Mouse (Mus musculus) layer of hippocampus, postnatal 14 days (tissue): ENCODE data around the gene Txndc16. TPM values are rescaled to one million over a fixed set of nuclear protein-coding genes. Genes with fewer than 3 reads are reported as not detected.

ENCODE experiments used
- DNase-seq, 2 experiments: peaks; one replicate each; pipeline ENCODE4 v3.0.0; 2021 to 2022; ENCODE audit warnings: low spot score in 2 of 2, mixed read lengths in 1 of 2
- total RNA-seq, 2 experiments: library from RNA; stranded (reverse); gene quantifications; 2 replicates each; pipeline ENCODE4 v1.2.3; 2021

Txndc16 gene
- total RNA-seq, 2 experiments from 2014 or later, result 67.3 to 68.1 TPM

DNA sequence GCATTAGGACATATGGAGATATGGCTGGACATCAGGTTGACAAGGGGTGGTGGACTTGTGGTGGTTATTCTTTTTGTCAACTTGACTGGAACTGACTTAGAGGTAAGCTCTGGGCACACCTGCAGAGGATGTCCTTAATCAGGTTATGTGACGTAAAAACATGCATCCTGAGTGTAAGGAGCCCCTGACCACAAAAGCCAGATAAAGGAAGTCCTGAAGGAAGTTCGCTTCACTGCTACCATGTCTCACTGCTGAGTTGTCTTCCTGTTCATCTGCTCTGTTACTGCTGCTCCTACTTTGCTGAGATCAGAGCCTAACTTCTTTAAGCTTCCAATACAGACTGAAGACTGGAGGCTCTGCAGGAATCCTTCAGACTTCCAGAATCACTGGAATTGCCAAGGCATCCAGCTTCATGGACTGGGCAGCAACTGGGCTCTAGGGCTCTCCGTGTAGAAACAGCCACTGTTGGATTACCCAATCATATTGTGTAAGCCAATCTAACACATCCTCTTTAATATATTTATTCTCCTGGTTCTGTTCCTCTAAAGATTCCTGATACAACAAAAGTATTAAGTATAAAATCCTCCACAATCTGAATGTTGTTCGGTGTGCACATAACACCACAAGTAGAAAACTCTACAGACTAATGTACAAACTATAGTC lies 64.5 kb downstream of the Txndc16 start:
- DNase-seq, result no peak

DNA sequence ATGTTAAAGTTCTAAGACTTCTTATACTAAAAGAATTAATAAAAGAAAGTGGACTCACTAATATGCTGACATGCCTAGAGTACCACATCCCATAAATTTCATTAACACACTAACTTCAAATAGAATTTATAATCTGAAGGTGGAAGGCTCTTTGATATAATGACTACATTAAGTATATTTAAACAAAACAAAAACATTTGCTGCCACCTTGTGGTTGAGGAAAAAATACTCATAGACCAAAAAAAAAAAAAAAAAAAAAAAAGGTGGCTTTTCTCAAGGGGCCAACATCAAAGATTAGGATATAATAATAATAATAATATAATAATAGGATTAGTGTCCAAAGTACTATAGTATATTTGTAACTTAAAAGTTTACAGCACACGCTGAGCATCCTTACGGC lies 66.9 kb downstream of the Txndc16 start:
- no peak for DNase-seq

GRCm38 (mm10) chr14:45142511-45142910 lies 77.6 kb downstream of the Txndc16 start:
- DNase-seq, result peak; percentile 22 to 71

GRCm38 (mm10) chr14:45140344-45141080 lies 79.6 kb downstream of the Txndc16 start:
- DNase-seq, result peak in 1 of 2 experiments; percentile 31

DNA sequence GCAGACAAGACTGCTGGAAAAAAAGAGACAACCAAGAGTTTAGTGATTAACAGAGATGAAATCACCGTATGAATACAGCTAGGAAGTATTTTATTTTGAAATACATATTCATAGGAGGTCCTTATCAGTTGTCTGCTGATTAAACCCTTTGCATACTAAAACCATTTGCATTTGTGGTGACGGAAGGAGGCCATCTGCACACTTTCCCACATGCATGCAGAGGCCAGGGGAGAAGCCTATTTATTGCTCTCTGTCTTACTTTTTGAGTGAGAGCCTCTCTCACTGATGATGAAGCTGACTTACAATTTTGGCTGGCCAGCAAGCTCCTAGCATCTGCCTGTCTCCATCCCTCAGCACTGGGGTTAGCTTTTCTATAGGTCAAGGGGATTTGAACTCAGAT lies 84.2 kb downstream of the Txndc16 start:
- DNase-seq, result no peak

GRCm38 (mm10) chr14:45135560-45135959 lies 84.6 kb downstream of the Txndc16 start:
- no peak for DNase-seq

DNA sequence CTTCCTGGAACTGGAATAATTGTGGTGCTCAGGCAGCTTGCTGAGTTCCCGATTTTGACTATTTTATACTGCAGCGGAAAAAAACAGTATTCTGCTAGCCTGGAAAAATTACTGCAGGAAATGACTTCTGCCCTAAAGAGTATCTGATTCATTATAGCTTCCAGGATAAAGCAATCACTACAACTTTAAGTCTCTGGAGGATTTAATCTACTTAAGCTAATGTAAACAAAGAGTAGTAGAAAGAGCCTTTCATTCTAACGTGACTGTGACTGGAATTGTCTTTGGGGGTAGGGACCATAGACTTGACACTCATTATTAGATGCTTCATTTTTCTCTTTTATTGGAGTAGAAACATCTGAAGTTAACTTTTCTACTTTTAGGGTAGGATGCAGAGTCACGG lies 101.8 kb downstream of the Txndc16 start:
- no peak for DNase-seq

DNA sequence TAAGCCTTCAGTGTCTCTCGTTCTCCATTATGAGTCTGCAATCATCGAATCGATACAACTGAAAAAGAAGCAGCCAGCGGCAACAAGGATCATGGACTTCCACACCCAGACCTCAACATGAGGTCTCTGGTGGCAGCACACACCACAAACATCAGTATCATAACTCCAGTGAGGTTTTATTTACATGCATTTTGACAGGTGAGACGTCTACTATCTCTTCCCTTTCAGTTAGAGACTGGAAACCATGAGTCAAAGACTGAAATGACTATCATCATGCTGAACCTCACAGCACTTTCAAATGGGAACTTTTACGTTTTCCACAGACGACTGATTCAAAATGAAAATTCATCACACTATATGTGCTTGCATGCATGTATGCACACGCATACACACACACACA lies 117.9 kb downstream of the Txndc16 start:
- DNase-seq, result no peak

DNA sequence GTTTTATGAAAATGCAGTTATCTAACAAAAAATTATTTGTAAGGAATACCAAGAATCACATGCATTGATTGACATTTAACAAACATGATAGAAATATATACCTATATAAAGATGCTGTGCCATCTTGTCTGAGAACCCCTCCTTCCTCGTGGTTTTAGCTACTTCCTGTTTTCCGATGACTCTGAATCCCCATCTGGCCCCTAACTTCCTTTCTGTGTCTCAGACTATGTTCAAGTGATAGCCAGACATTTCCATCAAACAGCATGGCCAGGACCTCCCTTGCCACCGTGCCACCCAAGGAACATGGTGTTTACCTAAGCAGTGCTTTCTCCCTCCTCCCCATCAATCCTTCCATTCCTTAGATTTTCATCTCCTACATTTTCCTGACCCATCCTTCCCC lies 127.8 kb downstream of the Txndc16 start:
- DNase-seq, result no peak

GRCm38 (mm10) chr14:45090011-45090410 lies 130.1 kb downstream of the Txndc16 start:
- no peak for DNase-seq

GRCm38 (mm10) chr14:45085651-45086425 lies 134.3 kb downstream of the Txndc16 start:
- no peak for DNase-seq

DNA sequence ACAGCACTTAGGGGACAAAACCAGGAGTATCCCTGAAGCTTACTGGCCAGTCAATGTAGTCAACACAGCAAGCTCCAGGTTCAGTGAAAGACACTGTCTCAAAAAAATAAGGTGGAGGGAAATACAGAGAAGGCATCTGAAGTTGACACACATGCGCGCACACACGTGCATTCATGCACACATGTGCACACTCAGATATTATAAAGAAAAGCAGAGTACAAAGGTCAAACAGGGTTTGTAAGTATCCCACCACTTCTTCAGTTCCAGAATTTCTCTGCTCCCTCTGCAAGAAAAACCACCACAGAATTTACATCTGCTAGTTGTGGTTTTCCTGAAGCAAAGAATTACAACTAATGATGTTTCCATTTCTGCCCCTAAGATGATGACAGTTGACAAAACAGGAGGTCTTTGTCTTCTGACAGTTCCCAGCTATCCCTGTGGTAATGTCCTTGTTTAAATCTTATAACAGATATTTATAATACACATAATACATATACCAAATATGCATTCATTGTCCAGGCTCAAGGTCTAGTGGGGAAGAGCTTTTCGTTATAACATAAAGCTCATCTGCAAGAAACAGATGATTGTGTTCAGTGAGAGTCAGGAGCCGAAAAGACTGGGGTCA lies 135.4 kb downstream of the Txndc16 start:
- no peak for DNase-seq

DNA sequence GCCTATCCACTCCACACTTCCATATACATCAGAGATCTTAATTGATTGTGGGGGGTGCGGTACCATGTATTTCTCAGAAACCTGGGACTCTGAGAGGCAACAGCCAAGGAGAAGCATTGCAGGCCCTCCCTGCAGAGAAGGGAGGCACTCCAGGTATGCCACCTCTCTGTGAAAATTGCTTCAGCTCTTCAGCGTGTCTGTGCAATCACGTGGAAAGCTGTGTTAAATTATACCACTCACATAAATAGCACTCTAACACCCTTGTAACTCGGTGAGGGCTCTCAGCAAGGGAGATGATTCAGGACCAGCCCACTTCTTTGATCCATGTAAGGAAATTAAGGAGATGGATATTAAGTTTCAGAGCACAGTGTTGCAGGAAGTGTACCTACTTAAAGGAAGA lies 136.6 kb downstream of the Txndc16 start:
- no peak for DNase-seq

Other genes with a start within 250 kb of the Txndc16 start
- gene Ptger2, start 232.1 kb downstream of the Txndc16 start, total RNA-seq, result under 1 TPM; 0.14 to 0.26 TPM
- gene Gpr137c, start 611 bp downstream of the Txndc16 start, total RNA-seq, result 10 to 100 TPM; 24.1 to 28.0 TPM
- gene Ero1l, start 98.4 kb upstream of the Txndc16 start, total RNA-seq, result 10 to 100 TPM; 26.9 to 30.0 TPM
- gene Psmc6, start 109.5 kb upstream of the Txndc16 start, total RNA-seq, result 100 to 1,000 TPM in 1 of 2 experiments, 10 to 100 TPM in 1; 98.3 to 105 TPM
- 10 to 100 TPM; 18.7 to 18.8 TPM for gene Styx, start 130.8 kb upstream of the Txndc16 start, total RNA-seq
- 10 to 100 TPM; 11.3 to 14.4 TPM for gene Gnpnat1, start 184.6 kb upstream of the Txndc16 start, total RNA-seq